Mouse (Mus musculus) embryonic facial prominence, embryonic 14.5 days (tissue): ENCODE measurements around the gene Nfatc2. TPM values are rescaled to one million over a fixed set of nuclear protein-coding genes. Genes with fewer than 3 reads are reported as not detected.

Source experiments
- ATAC-seq: fragments of 200-750 bp; cut with Nextera tagmentation; 2 replicates; pipeline ENCODE4 v1.8.0; 2017; ENCODE audit warnings: low read depth, moderate number of reproducible peaks, moderate TSS enrichment
- DNase-seq: peaks from one replicate; pipeline ENCODE4 v3.0.0-alpha.2; 2015; ENCODE audit warnings: low spot score
- H3K27ac ChIP-seq: fragments of 300-500 bp; sonication (generic); replicated peaks from 2 replicates; pipeline ENCODE4 v1.5.1; 2014; ENCODE audit warnings: low read depth, mild to moderate bottlenecking, low read length, moderate library complexity
- H3K27me3 ChIP-seq: fragments of 300-500 bp; sonication (generic); replicated peaks from 2 replicates; pipeline ENCODE4 v1.6.1; 2014; ENCODE audit warnings: low read length; ENCODE audit not compliant: control insufficient read depth, insufficient read depth
- H3K36me3 ChIP-seq: fragments of 300-500 bp; sonication (generic); 2 replicates; pipeline ENCODE4 v1.6.1; 2014; ENCODE audit warnings: low read length, mixed read lengths; ENCODE audit not compliant: control insufficient read depth, insufficient read depth
- H3K4me1 ChIP-seq: fragments of 300-500 bp; sonication (generic); 2 replicates; pipeline ENCODE4 v1.6.1; 2014; ENCODE audit warnings: antibody characterized with exemption, low read length; ENCODE audit not compliant: control insufficient read depth, insufficient read depth
- H3K4me2 ChIP-seq: fragments of 300-500 bp; sonication (generic); 2 replicates; pipeline ENCODE4 v1.6.1; 2014; ENCODE audit warnings: low read depth, mild to moderate bottlenecking, low read length, moderate library complexity, mixed read lengths
- H3K4me3 ChIP-seq: fragments of 300-500 bp; sonication (generic); 2 replicates; pipeline ENCODE4 v1.5.1; 2014; ENCODE audit warnings: low read depth, mild to moderate bottlenecking, low read length
- H3K9ac ChIP-seq: fragments of 300-500 bp; sonication (generic); 2 replicates; pipeline ENCODE4 v1.6.1; 2014; ENCODE audit warnings: low read depth, mild to moderate bottlenecking, low read length, moderate library complexity, mixed read lengths
- H3K9me3 ChIP-seq: fragments of 300-500 bp; sonication (generic); 2 replicates; pipeline ENCODE4 v1.6.1; 2016; ENCODE audit warnings: low read length; ENCODE audit not compliant: control insufficient read depth
- WGBS: fragments of 180-500 bp; shearing (Covaris S2); extraction: QIAGEN DNeasy Blood & Tissue Kit; methylation state at CpG from one replicate; pipeline ENCODE4 v1.1.7; 2014; 5-methylcytosine and 5-hydroxymethylcytosine counted together
- polyA plus RNA-seq: library from polyadenylated mRNA; unstranded; fragments of >200 nt; fragmentation: Nextera tagmentation; extraction: Ambion mirVana; gene quantifications from 2 replicates; pipeline ENCODE4 v1.2.1, GENCODE M21; 2014

Gene Nfatc2
- polyA plus RNA-seq, 1 experiment from 2014 or later: 5.8 TPM

DNA sequence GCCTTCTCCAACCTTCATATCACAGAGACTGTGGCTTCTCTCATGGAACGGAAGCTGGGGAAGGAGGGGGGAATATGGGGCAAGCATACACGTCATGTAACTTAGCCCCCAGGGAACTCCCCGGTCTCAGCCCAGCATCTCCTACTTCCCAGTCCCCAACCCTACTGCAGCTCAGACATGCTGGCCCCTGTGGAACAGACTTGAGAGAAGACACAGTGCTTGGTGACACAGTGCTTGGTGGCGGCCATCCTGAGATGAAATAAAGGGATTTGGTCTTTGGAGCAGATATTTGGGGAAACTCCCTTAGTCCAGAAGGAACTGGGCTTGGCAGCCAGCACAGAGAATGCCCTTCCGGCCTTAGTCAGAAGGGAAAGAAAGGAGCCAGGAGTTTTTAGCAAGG lies 87.3 kb downstream of the Nfatc2 start:
- no peak overlapping the region for H3K4me2 ChIP-seq
- no peak for DNase-seq
- no peak overlapping the region for H3K27ac ChIP-seq
- no peak overlapping the region for H3K4me3 ChIP-seq
- H3K36me3 ChIP-seq: no peaks in the 10 kb centered on the region
- 68% methylated on average over 5 of the region's 5 CpGs for WGBS
- H3K27me3 ChIP-seq: no peaks in the 10 kb centered on the region
- H3K4me1 ChIP-seq: no peaks in the 10 kb centered on the region
- ATAC-seq: no peak
- H3K9ac ChIP-seq: no peak overlapping the region
- H3K9me3 ChIP-seq: peaks cover 7% of the 10 kb centered on the region

- DNase-seq: no peak
- Histone ChIP-seq H3K27ac (no peak overlapping the region), H3K9me3 (peaks cover 7% of the 10 kb centered on the region), H3K4me2 (no peak overlapping the region), H3K9ac (no peak overlapping the region), H3K27me3 (no peaks in the 10 kb centered on the region), H3K36me3 (no peaks in the 10 kb centered on the region), H3K4me1 (no peaks in the 10 kb centered on the region), H3K4me3 (no peak overlapping the region)
- ATAC-seq: no peak
These were observed 89.9 kb downstream of the Nfatc2 start for GRCm38 (mm10) chr2:168511529-168511928.

GRCm38 (mm10) chr2:168508469-168509198 lies 92.8 kb downstream of the Nfatc2 start:
- whole genome bisulfite sequencing: 81% methylated on average over 13 of the region's 13 CpGs
- no peaks in the 10 kb centered on the region for H3K36me3 ChIP-seq
- no peak overlapping the region for H3K4me2 ChIP-seq
- H3K4me3 ChIP-seq: no peak overlapping the region
- H3K9me3 ChIP-seq: peaks cover 7% of the 10 kb centered on the region
- H3K27ac ChIP-seq: no peak overlapping the region
- 0 out of 2 replicates have a peak, but pooled peaks cover 4% of the 10 kb centered on the region for H3K4me1 ChIP-seq
- DNase-seq (no peak), ATAC-seq (no peak)
- no peaks in the 10 kb centered on the region for H3K27me3 ChIP-seq
- no peak overlapping the region for H3K9ac ChIP-seq

- no peak overlapping the region for H3K4me3 ChIP-seq
- H3K4me1 ChIP-seq: 0 out of 2 replicates have a peak, but pooled peaks cover 4% of the 10 kb centered on the region
- no peaks in the 10 kb centered on the region for H3K27me3 ChIP-seq
- H3K9me3 ChIP-seq: no peaks in the 10 kb centered on the region
- 82% methylated on average over 27 of the region's 27 CpGs for WGBS
- ATAC-seq (no peak), DNase-seq (no peak)
- H3K4me2 ChIP-seq: no peak overlapping the region
- H3K9ac ChIP-seq: no peak overlapping the region
- no peak overlapping the region; the same call in 1 of the 2 replicates for H3K27ac ChIP-seq
- no peaks in the 10 kb centered on the region for H3K36me3 ChIP-seq
These were observed 96.8 kb downstream of the Nfatc2 start for GRCm38 (mm10) chr2:168504431-168505182.

GRCm38 (mm10) chr2:168503735-168504134 lies 97.7 kb downstream of the Nfatc2 start:
- H3K4me3 ChIP-seq: no peak overlapping the region
- H3K27ac ChIP-seq: no peak overlapping the region
- H3K9ac ChIP-seq: no peak overlapping the region
- no peak overlapping the region for H3K4me2 ChIP-seq
- DNase-seq: no peak
- ATAC-seq: peak; percentile 41; the same call in 1 of the 2 replicates
- 0 out of 2 replicates have a peak, but pooled peaks cover 4% of the 10 kb centered on the region for H3K4me1 ChIP-seq
- no peaks in the 10 kb centered on the region for H3K27me3 ChIP-seq
- 58% methylated on average over 6 of the region's 6 CpGs for WGBS
- no peaks in the 10 kb centered on the region for H3K36me3 ChIP-seq
- no peaks in the 10 kb centered on the region for H3K9me3 ChIP-seq

DNA sequence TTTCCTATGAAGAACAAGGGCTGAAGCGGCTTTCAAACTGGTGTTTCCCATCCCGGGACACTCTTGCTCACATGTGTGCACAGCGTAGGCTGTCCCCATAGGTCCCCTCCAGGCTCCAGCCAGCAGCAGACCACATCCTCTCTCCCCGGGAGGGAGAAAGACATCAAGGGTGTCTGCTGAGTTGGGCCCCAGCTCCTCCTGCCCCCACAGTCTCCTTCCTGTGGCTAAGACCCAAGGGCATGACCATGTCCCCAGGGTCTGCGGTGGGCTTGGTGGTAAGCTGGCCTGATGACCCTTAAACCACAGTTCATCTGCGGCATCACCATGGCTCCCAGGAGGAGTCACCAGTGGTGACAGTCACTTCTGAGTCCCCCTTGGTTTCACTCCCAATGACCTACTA lies 100.7 kb downstream of the Nfatc2 start:
- H3K27me3 ChIP-seq: no peaks in the 10 kb centered on the region
- H3K27ac ChIP-seq: no peak overlapping the region
- no peaks in the 10 kb centered on the region for H3K36me3 ChIP-seq
- H3K9me3 ChIP-seq: no peaks in the 10 kb centered on the region
- 0 out of 2 replicates have a peak, but pooled peaks cover 4% of the 10 kb centered on the region for H3K4me1 ChIP-seq
- DNase-seq (no peak), ATAC-seq (no peak)
- no peak overlapping the region for H3K4me3 ChIP-seq
- no peak overlapping the region for H3K4me2 ChIP-seq
- 86% methylated on average over 5 of the region's 6 CpGs for WGBS
- no peak overlapping the region for H3K9ac ChIP-seq

DNA sequence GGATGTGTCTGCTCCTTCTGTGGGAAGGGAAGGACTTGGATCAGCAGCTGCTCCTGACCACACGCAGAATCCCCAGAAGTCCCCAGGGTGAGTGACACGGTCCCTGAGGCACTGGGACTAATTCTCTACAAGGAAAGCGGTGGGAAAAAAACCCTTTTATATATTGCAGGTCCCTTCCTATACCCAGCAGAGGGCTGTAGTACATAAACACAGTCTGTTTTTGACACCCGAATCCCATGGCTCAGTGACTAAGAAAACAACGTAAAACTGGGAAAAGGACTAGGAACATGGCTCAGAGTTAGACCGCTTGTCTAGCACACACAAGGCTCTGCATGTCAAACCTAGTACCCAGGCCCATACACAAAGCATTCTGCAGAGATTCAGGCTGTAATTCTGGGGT lies 101.2 kb downstream of the Nfatc2 start:
- 51% methylated on average over 6 of the region's 6 CpGs for WGBS
- Histone ChIP-seq H3K27ac (no peak overlapping the region), H3K9ac (no peak overlapping the region), H3K4me1 (0 out of 2 replicates have a peak, but pooled peaks cover 4% of the 10 kb centered on the region), H3K9me3 (no peaks in the 10 kb centered on the region), H3K27me3 (no peaks in the 10 kb centered on the region), H3K4me3 (no peak overlapping the region), H3K36me3 (no peaks in the 10 kb centered on the region), H3K4me2 (no peak overlapping the region)
- DNase-seq (no peak), ATAC-seq (no peak)

DNA sequence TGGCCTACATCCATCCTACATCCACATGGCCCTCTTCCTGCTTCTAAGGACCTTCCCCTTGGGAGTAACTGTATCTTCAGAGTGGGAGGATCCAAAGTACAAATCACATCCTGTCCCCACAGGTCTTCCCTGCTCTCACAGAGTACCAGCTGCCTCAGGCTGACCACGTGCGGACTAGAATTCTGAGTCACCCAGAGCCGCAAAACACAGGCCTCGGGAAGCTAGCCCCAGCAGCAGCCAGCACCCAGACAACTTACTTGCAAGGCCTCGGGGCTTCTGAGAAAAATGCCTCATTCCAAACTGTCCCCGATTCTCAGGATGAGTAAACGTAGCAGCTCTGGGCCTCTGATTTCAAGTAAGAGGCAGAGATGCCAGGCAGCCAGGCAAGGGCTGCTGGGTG lies 109.7 kb downstream of the Nfatc2 start:
- no peaks in the 10 kb centered on the region for H3K4me1 ChIP-seq
- no peaks in the 10 kb centered on the region for H3K36me3 ChIP-seq
- 49% methylated on average over 7 of the region's 7 CpGs for WGBS
- H3K27ac ChIP-seq: no peak overlapping the region
- no peak overlapping the region for H3K4me2 ChIP-seq
- no peaks in the 10 kb centered on the region for H3K9me3 ChIP-seq
- ATAC-seq (0 out of 2 replicates have a peak, but pooled peaks have one; percentile 44), DNase-seq (peak; percentile 39)
- peak overlapping the region; percentile 14; the same call in 1 of the 2 replicates for H3K9ac ChIP-seq
- no peak overlapping the region for H3K4me3 ChIP-seq
- H3K27me3 ChIP-seq: no peaks in the 10 kb centered on the region
